Mouse (Mus musculus): ENCODE measurements around the gene Adra1b. TPM values are rescaled to one million over a fixed set of nuclear protein-coding genes. Genes with fewer than 3 reads are reported as not detected.
A peak's percentile ranks its signal among the peaks of the same experiment; 100 is the strongest.

Gene Adra1b
- total RNA-seq (2021) = 1.2 TPM in 2 replicates
- long read RNA-seq, transcript Adra1b-204 (2 exons, 3,047 nt) = major isoform, 8 of 24 reads
- long read RNA-seq, partial matches to known transcripts = 0 of 24 reads
- long read RNA-seq, other reads (novel, unspliced or antisense) = 12 of 24 reads

GRCm38 (mm10) chr11:43901051-43901654, at the start of gene Adra1b:
Adra1b (minus strand) TSS chr11:43901210.
- no peak for DNase-seq

DNA sequence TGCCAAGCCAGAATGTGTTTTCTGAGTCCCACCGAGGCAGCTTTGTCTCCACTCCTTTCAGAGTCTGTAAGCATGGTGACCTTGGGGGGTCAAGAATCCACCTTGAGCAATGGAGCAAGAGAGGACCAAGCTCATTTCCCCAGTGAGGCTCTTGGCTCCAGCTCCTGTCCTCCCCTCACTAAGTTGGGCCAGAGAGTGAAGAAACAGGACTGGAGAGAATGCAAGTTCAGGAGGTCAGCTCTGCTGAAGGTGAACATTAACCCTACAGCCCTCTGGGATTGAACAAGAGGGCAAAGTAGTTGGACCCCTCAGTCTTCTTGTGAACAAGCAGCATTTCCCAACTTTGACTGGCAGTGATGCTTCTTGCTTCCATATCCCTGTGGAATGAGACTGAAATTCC, 49.3 kb upstream of the Adra1b start:
- DNase-seq = no peak

- no peak for DNase-seq
These were observed 42.8 kb upstream of the Adra1b start for GRCm38 (mm10) chr11:43943781-43944180.

DNA sequence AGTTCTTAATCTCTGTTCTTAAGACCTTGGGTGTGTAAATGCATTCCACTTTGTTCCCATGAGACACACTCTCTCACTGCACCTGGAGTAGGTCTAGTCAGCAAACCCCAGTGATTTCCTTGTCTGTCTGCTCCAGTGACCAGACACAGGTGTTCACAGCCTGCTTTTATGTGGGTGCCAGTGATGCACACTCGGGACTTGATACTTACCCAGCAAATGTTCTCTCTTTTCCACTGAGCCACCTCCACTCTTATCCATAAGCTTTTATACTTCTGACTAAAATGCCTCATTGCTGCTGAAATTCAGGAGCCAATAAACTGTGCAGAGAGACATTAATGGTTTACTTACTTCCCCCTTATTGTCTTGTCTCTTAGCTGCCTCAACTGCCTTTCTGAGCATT, 42.2 kb upstream of the Adra1b start:
- DNase-seq = no peak

DNA sequence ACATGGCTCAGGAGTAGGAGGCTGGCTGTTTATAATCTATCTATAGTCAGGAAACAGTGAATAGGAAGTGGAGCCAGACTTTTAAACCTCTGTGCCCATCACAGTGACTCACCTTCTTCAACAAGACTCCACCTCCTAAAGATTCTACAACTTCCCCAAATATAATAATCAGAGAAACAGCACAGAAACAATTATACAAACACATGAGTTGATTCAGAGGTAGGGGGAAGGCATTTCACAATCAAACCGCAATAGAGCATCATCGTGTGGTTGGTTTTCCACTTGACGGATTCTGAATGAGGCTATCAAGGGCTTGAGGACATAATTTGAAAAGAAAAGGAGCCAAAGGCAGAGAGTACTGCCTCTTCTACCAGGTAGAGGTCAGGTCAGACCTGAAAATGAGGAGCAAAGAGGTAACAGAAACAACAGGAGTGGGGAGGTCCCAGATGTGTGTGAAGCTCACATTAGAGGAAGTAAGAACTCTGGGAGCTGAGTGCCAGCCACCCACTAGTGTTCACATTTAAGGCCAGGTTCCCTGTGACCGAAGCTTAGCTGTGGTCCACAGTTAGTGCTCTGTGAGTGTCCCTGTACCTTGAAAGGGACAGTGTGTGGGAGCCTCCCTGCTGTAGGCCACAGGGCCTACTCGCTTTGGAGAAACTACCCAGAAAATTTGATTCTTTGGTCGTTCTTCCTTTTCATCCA, 39.6 kb upstream of the Adra1b start:
- no peak for DNase-seq

GRCm38 (mm10) chr11:43936023-43936422, 35.0 kb upstream of the Adra1b start:
- no peak for DNase-seq

- peak; percentile 42 for DNase-seq
These were observed 32.5 kb upstream of the Adra1b start for GRCm38 (mm10) chr11:43933480-43933879.

GRCm38 (mm10) chr11:43933000-43933399, 32.0 kb upstream of the Adra1b start:
- no peak for DNase-seq

DNA sequence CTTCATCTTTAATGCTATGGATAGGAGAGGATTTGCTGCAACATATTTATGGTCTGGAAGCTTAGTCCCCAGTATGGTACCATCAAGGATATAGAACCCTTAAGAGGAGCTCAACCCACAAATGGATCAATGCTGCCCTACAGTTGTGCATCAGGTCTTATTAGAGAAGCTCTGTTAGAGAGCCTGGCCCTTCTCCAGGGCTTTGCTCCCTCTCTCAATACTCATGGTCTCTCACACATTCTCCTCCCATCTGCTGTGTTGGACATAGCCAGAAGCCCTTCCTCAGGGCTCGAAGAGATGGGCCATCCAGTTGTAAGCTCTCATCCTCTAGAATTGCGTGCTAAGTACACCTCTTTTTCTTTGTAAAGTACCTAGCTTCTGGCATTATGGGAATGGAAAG, 29.2 kb upstream of the Adra1b start:
- DNase-seq = no peak

GRCm38 (mm10) chr11:43929706-43930105, 28.7 kb upstream of the Adra1b start:
- DNase-seq = no peak

GRCm38 (mm10) chr11:43929178-43929577, 28.2 kb upstream of the Adra1b start:
- peak; percentile 74 for DNase-seq

DNA sequence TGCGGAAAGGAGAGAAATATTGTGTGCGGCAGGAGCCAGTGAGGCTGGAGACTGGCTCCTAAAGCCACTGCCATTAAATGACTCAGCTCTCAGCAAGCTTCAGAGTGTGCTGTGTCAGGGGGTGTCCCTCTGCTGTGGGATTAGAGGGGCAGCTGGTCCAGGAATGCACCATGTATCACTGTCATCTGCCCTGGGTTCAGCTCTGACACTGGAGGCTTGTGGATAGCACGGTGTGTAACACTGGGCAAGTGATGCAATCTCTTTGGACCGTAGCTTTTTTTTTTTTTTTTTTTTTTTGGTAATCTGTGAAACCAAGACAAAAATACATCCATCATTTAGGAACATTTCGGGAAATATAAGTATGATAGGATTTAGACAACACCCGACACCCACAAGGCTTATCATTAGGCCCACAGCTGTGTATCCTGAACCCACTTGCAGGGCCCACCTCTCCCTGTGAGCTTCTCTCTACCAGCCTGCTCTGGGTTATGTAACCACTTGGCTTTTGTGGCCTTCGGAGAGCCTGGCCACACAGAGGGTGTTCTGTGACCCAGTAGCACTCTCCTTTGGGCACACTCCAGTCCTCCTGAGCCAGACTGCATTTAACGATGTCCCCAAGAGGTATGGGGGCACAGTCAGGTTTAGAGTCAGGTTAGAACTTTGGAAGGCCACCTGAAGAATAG, 26.3 kb upstream of the Adra1b start:
- peak; percentile 22 for DNase-seq

GRCm38 (mm10) chr11:43926163-43926562, 25.2 kb upstream of the Adra1b start:
- DNase-seq = no peak

- no peak for DNase-seq
These were observed 24.6 kb upstream of the Adra1b start for GRCm38 (mm10) chr11:43925584-43925983.

- no peak for DNase-seq
These were observed 20.7 kb upstream of the Adra1b start for GRCm38 (mm10) chr11:43921701-43922100.

- DNase-seq = peak; percentile 9
These were observed 18.6 kb upstream of the Adra1b start for GRCm38 (mm10) chr11:43919492-43920055.

DNA sequence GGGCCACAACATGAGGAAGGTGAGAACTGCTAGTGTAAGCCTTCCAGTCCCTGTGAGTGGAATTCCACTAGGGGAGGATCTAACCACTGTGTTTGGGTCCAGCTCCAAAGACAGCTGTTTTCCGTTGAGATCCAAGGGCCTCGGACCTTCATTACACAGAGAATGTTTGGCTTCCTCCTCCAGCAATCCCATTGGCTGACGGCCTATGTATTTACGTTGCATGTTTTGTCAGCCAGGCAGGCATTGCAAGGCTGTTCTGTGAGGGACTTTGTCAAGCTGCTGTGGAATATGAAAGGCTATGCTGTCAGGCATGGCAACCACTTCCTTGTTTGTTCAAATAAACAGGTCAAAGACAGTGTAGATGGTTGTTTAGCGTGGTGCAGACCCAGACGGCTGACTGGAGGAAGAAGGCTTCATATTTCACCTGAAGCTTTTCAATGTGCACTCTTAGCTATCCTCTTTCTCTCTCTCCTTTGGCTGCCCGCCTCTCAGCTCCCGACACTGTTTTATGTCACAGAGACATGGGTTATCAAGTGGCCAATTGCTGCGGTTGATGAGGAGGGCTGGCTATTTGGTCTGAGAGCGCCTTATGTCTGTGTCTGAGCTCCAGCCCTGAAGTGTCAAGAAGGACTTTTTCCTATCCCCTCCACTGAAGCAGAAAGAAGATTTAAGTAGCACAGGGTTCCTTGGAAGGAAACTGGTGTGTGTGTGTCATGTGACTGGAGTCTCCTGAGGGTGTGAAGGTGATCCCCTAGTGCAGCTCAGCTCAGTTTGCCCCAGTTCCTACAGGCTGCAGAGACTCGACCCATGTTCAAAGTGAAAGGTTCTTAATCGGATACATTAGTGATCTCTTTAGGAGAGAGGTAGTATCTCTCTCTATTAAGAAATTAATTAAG, 13.8 kb upstream of the Adra1b start:
- DNase-seq = no peak

DNA sequence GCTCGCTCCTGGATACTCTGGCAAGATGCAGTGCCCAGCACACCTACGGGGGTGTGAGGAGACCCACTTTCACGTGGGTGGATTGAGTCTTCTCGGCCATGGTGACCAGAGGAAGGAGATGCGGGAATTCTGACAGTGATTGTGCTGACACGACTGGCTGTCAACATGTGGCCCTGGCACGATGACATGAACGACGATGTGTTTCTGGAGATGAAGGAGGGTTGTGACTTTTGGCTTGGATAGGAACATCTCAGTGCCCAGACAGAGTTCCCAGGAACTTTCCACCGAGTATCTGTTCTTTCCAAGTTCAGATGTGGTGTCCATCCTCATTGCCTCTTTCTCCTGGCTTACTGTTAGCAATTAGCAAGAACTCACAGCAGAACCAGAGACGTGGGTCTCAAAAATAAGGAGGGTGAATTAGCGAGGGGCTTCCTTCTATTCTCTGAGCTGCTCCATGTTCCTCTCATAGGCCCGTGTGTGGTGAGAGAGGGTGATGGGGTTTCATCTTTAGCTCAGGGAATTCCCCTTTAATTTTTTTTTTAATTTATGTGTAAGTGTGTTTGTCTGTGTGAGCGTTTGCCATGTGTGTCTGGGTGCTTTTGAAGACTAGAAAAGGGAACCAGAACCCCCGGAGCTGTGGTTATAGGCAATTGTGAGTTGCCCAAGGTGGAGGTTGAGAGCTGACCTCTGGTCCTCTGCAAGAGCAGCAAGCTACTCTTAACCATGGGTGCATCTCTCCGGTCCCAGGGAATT, 11.3 kb upstream of the Adra1b start:
- no peak for DNase-seq

DNA sequence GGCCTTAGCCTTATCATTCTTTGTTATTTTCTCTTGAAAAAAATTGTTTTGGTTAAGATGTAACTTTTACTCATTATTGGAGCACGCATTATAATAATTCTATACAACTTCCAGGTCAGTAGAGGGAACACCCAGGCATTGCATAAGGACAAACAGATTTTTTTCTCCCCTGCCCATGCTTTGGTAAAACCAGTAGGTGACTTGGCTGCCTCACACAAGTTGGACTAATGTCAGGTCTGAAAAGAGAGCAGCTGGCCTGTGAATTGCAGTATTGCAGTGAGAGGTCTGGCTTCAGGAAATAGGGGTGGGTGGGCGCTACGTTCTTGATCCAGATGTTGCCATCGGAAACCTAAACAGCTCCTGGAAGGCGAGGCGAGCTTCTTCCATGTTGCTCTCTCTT, 10.6 kb upstream of the Adra1b start:
- no peak for DNase-seq

- no peak for DNase-seq
These were observed 2.3 kb upstream of the Adra1b start for GRCm38 (mm10) chr11:43903351-43903750.

DNA sequence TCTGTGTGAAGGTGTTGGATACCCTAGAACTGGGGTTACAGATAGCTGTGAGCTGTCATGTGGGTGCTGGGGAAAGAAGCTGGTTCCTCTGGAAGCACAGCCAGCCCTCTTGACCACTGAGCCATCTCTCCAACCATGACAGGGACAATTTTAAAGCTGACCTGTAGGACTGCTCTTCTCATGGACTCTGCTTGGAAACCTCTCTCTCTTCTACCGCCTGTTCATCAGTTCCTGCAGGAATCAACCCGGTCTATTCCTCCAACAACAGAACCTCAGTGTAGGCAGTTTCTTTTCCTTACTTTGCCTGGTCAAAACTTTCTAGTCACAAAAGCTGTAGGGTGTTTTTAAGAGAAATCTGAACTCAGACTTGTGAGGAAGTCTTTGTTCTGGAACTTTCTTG, 1.3 kb downstream of the Adra1b start:
- DNase-seq = no peak

All from adrenal gland, postnatal 25 days (tissue).